Mouse (Mus musculus): ENCODE measurements around the gene Khnyn.

DNA sequence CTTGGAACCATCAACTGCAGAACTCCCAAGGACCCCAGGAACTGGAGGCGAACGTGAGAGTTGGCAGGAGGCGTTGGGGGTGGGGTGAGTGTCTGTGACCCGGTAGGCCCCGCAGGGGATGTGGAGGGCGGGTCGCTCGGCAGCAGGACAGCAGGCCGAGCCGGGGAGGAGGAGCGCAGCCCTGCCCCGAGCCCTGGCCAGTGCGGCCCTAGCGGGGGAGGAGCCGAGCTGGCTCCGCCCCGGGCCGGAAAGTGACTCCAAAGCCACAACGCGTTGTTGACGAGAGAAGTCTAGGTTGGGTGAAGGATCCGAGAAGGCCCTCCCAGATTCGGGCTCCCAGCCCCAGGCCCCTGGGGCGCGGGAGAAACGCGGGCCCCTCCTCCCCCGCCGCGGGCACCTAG, at the start of gene Khnyn:
- TF ChIP-seq CTCF (IDR thresholded peaks at IDR 0.05; ENCODE audit: extremely low read depth, insufficient read length, insufficient replicate concordance, low read depth, low read length), result no peak
- peak; percentile 95 for TF ChIP-seq POLR2A (IDR thresholded peaks at IDR 0.05; ENCODE audit: low read depth, low read length)

Data from small intestine, adult 2 months (tissue).